Mouse (Mus musculus) thymus, adult 2 months (tissue): Measurements from ENCODE around the gene Prdm16. TPM values are rescaled to one million over a fixed set of nuclear protein-coding genes. Genes with fewer than 3 reads are reported as not detected.

Experiments
- DNase-seq: peaks from one replicate; pipeline ENCODE4 v3.0.0; 2021
- H3K27ac ChIP-seq: fragments of 200-500 bp; 2 replicates; pipeline ENCODE4 v1.5.1; 2012; ENCODE audit warnings: low read length, control low read depth; ENCODE audit not compliant: control insufficient read depth, insufficient read depth
- H3K27me3 ChIP-seq: fragments of 200-500 bp; 2 replicates; pipeline ENCODE4 v1.6.1; 2012; ENCODE audit warnings: mild to moderate bottlenecking, low read length, moderate library complexity, mixed read lengths; ENCODE audit not compliant: control insufficient read depth, insufficient read depth
- H3K36me3 ChIP-seq: fragments of 200-500 bp; 2 replicates; pipeline ENCODE4 v1.6.1; 2012; ENCODE audit warnings: mild to moderate bottlenecking, low read length, moderate library complexity; ENCODE audit not compliant: control insufficient read depth, insufficient read depth
- H3K4me1 ChIP-seq: fragments of 200-500 bp; replicated peaks from 2 replicates; pipeline ENCODE4 v1.6.1; 2012; ENCODE audit warnings: low read length; ENCODE audit not compliant: control insufficient read depth, insufficient read depth
- H3K4me3 ChIP-seq: fragments of 200-500 bp; 2 replicates; pipeline ENCODE4 v1.5.1; 2012; ENCODE audit warnings: mild to moderate bottlenecking, low read length, control low read depth, moderate library complexity; ENCODE audit not compliant: control insufficient read depth, insufficient read depth
- CTCF ChIP-seq: fragments of 200-500 bp; IDR thresholded peaks from 2 replicates; pipeline ENCODE4 v1.5.1; 2012; ENCODE audit warnings: mild to moderate bottlenecking, control low read depth, low read length, moderate library complexity, borderline replicate concordance; ENCODE audit not compliant: control insufficient read depth, poor library complexity, insufficient read depth; ENCODE audit errors: extremely low read depth
- POLR2A ChIP-seq: fragments of 200-500 bp; IDR thresholded peaks from 2 replicates; pipeline ENCODE4 v1.6.1; 2012; ENCODE audit warnings: mild to moderate bottlenecking, low read length, control low read depth, moderate library complexity; ENCODE audit not compliant: control insufficient read depth, poor library complexity, insufficient read depth; ENCODE audit errors: extremely low read depth
- WGBS: fragments of 180-500 bp; shearing (Covaris S2); methylation state at CpG from one replicate; pipeline ENCODE4 v1.1.7; 2018; 5-methylcytosine and 5-hydroxymethylcytosine counted together
- polyA plus RNA-seq: library from polyadenylated mRNA; depleted of rRNA; stranded (reverse); fragments of >200 nt; gene quantifications from 2 replicates; pipeline ENCODE4 v1.2.3, GENCODE M21; 2012

The Prdm16 gene
- polyA plus RNA-seq, 1 experiment, result 4.5 TPM

DNA sequence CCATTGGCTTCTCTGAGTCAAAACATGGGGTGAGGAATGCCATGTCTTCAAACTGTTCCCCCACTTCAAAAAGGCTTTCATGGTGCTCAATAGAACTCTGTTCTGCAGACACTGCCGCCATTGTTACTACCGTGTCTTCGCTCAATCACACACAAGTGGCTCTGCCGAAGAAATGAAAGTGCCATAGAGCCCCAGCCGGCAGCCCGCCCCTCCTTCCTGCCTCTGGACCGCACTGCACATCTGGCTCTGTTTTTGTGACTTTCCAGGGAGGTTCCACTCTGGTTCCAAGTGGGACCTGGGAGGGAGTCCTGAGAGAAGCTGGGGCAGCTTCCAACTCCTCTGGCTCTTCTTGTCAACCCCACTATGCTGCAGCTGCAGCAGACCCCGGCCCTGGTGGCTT, 251.5 kb downstream of the Prdm16 start:
- Histone ChIP-seq H3K36me3 (no peaks in the 10 kb centered on the region), H3K4me1 (no peaks in the 10 kb centered on the region), H3K4me3 (no peak overlapping the region), H3K27me3 (no peaks in the 10 kb centered on the region), H3K27ac (no peak overlapping the region)
- TF ChIP-seq CTCF (no peak), POLR2A (no peak)
- WGBS, result 82% methylated on average over 8 of the region's 8 CpGs
- DNase-seq, result no peak

GRCm38 (mm10) chr4:154378876-154379275, 257.8 kb downstream of the Prdm16 start:
- peaks cover 5% of the 10 kb centered on the region; the same call in 1 of the 2 replicates for H3K4me1 ChIP-seq

GRCm38 (mm10) chr4:154375939-154376625, 260.6 kb downstream of the Prdm16 start:
- peaks cover 5% of the 10 kb centered on the region; the same call in 1 of the 2 replicates for H3K4me1 ChIP-seq
- no peak overlapping the region for H3K4me3 ChIP-seq
- no peaks in the 10 kb centered on the region for H3K36me3 ChIP-seq
- H3K27me3 ChIP-seq, result no peaks in the 10 kb centered on the region; the same call in 1 of the 2 replicates
- 26% methylated on average over 10 of the region's 10 CpGs for WGBS
- H3K27ac ChIP-seq, result no peak overlapping the region
- TF ChIP-seq POLR2A (no peak), CTCF (no peak)
- DNase-seq, result peak; percentile 17

More at GRCm38 (mm10) chr4:154378876-154379275, 257.8 kb downstream of the Prdm16 start:
- Histone ChIP-seq H3K36me3 (no peaks in the 10 kb centered on the region), H3K27me3 (no peaks in the 10 kb centered on the region; the same call in 1 of the 2 replicates), H3K27ac (no peak overlapping the region), H3K4me3 (no peak overlapping the region)
- DNase-seq, result no peak
- TF ChIP-seq POLR2A (no peak), CTCF (no peak)
- WGBS, result 91% methylated on average over 2 of the region's 2 CpGs

DNA sequence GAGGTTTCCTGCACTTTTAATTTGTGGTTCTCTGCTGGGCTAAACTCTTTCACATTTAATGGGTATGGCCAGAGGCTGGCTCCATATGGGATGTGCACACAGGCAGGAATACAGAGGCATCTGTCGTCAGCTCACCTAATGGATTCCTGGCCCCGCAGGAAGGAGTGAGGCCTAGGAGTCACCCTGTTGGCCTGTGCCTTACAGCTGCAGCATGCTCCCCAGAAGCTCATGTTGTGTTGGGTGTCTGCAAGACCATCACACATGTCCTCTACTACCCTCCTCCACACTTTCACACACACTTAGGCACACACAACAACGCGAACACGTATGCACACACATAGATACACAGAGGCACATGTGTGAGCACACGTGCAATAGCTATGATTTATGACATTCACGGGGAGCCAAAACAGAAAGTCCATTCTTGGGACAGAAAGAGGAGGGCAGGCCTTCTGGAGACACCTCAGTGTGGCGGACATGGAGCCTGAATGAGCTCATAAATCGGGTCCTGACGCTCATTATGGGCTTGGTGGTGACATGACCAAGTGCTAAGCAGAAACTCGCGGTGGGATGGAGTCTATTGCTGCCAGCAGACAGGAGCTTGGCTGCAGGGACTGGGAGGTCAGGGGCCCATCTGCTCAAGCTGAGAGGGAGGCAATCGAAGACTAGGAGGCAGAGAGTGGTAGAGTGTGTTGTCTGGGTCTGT, 265.0 kb downstream of the Prdm16 start:
- H3K27ac ChIP-seq, result no peak overlapping the region
- H3K36me3 ChIP-seq, result no peaks in the 10 kb centered on the region
- peaks cover 5% of the 10 kb centered on the region; the same call in 1 of the 2 replicates for H3K4me1 ChIP-seq
- no peaks in the 10 kb centered on the region; the same call in 1 of the 2 replicates for H3K27me3 ChIP-seq
- 91% methylated on average over 13 of the region's 13 CpGs for WGBS
- no peak overlapping the region for H3K4me3 ChIP-seq
- DNase-seq, result no peak
- TF ChIP-seq CTCF (no peak), POLR2A (no peak)

- TF ChIP-seq CTCF, result no peak
- no peak for TF ChIP-seq POLR2A
- Histone ChIP-seq H3K36me3 (no peaks in the 10 kb centered on the region), H3K4me3 (no peak overlapping the region), H3K27me3 (no peaks in the 10 kb centered on the region; the same call in 1 of the 2 replicates), H3K4me1 (no peaks in the 10 kb centered on the region), H3K27ac (no peak overlapping the region)
- no peak for DNase-seq
- WGBS, result 92% methylated on average over 8 of the region's 8 CpGs
These were observed 265.8 kb downstream of the Prdm16 start for GRCm38 (mm10) chr4:154370841-154371240.

GRCm38 (mm10) chr4:154369089-154369488, 267.6 kb downstream of the Prdm16 start:
- Histone ChIP-seq H3K4me3 (no peak overlapping the region), H3K36me3 (no peaks in the 10 kb centered on the region), H3K27ac (no peak overlapping the region), H3K27me3 (no peaks in the 10 kb centered on the region), H3K4me1 (no peaks in the 10 kb centered on the region)
- TF ChIP-seq CTCF, result no peak
- no peak for DNase-seq
- WGBS, result 86% methylated on average over 5 of the region's 5 CpGs
